Mouse (Mus musculus) lung, embryonic 14.5 days (tissue): Measurements from ENCODE around the gene Clcn3. TPM values are rescaled to one million over a fixed set of nuclear protein-coding genes. Genes with fewer than 3 reads are reported as not detected.
A peak's percentile ranks its signal among the peaks of the same experiment; 100 is the strongest.

ENCODE experiments used
- ATAC-seq: fragments of 200-750 bp; cut with Nextera tagmentation; 2 replicates; pipeline ENCODE4 v1.8.0; 2017; ENCODE audit warnings: mild to moderate bottlenecking, moderate TSS enrichment, moderate library complexity; ENCODE audit not compliant: insufficient read depth
- DNase-seq: peaks from one replicate; pipeline ENCODE4 v3.0.0-alpha.2; 2015
- H3K27ac ChIP-seq: fragments of 300-500 bp; sonication (generic); 2 replicates; pipeline ENCODE4 v1.5.1; 2014; ENCODE audit warnings: low read depth, mild to moderate bottlenecking, moderate library complexity
- H3K27me3 ChIP-seq: fragments of 300-500 bp; sonication (generic); 2 replicates; pipeline ENCODE4 v1.6.1; 2014; ENCODE audit warnings: low read length, control low read depth; ENCODE audit not compliant: insufficient read depth
- H3K36me3 ChIP-seq: fragments of 300-500 bp; sonication (generic); 2 replicates; pipeline ENCODE4 v1.6.1; 2014; ENCODE audit warnings: control low read depth; ENCODE audit not compliant: insufficient read depth
- H3K4me1 ChIP-seq: fragments of 300-500 bp; sonication (generic); 2 replicates; pipeline ENCODE4 v1.6.1; 2014; ENCODE audit warnings: antibody characterized with exemption, control low read depth; ENCODE audit not compliant: insufficient read depth
- H3K4me2 ChIP-seq: fragments of 300-500 bp; sonication (generic); 2 replicates; pipeline ENCODE4 v1.6.1; 2014; ENCODE audit warnings: mild to moderate bottlenecking
- H3K4me3 ChIP-seq: fragments of 300-500 bp; sonication (generic); 2 replicates; pipeline ENCODE4 v1.5.1; 2014; ENCODE audit warnings: low read depth, low read length
- H3K9ac ChIP-seq: fragments of 300-500 bp; sonication (generic); 2 replicates; pipeline ENCODE4 v1.6.1; 2014
- H3K9me3 ChIP-seq: fragments of 300-500 bp; sonication (generic); 2 replicates; pipeline ENCODE4 v1.6.1; 2016; ENCODE audit warnings: low read depth, low read length, control low read depth
- CTCF ChIP-seq: IDR thresholded peaks from 2 replicates; pipeline ENCODE4 v1.5.1; 2016; ENCODE audit warnings: antibody characterized with exemption, low read depth
- WGBS: fragments of 180-500 bp; shearing (Covaris S2); extraction: QIAGEN DNeasy Blood & Tissue Kit; methylation state at CpG from one replicate; pipeline ENCODE4 v1.1.7; 2014; 5-methylcytosine and 5-hydroxymethylcytosine counted together
- polyA plus RNA-seq: library from polyadenylated mRNA; unstranded; fragments of >200 nt; fragmentation: Nextera tagmentation; extraction: Ambion mirVana; gene quantifications from 2 replicates; pipeline ENCODE4 v1.2.1, GENCODE M21; 2014

Clcn3 gene
- polyA plus RNA-seq, 1 experiment from 2014 or later: 17.3 TPM

DNA sequence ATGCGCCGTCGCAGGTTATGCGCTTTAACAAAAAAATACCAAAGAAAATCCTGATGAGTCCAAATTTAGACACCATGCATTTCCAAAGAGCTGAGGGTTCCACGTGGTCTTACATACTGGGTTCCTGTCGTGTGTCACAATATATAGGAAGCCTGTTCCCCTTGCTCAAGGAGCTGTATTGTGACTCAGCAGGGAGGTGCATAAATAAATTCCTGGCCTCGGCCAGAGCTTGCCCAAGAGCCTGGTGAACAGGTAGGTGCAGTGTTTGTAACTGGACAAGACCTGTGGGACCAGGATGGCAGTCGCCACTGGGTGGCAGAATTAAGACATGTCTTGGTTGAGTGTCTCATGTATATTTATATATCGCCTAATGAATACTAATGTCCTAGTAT, 584 bp upstream of the Clcn3 start:
- H3K27me3 ChIP-seq: peaks cover 7% of the 10 kb centered on the region; the same call in 1 of the 2 replicates
- peak overlapping the region; percentile 55 for H3K9ac ChIP-seq
- WGBS: 9% methylated on average over 9 of the region's 9 CpGs
- TF ChIP-seq CTCF: peak; percentile 62
- peak overlapping the region; percentile 88 for H3K4me2 ChIP-seq
- peak overlapping the region; percentile 80 for H3K4me3 ChIP-seq
- peak; percentile 72 for DNase-seq
- peak overlapping the region; percentile 90 for H3K27ac ChIP-seq
- H3K36me3 ChIP-seq: no peaks in the 10 kb centered on the region
- H3K9me3 ChIP-seq: no peaks in the 10 kb centered on the region
- ATAC-seq: peak; percentile 62
- no peaks in the 10 kb centered on the region; the same call in 1 of the 2 replicates for H3K4me1 ChIP-seq

DNA sequence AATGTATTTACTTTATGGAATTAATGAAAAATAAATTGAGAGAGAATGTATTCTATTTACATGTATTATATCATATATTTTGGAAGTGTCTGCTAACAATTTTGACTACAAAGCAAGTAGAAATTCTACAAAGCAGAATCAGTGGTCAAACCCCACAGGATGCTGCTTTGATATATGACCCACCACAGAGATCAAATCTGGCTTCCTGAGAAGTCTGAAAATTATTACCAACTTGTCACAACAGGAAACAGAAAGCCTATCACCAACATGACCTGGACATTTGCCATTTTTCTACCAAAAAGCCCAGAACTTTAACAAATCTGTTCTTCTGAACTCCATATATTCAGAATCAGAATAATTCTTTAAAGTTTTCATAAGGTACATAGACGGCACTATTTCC, 1.7 kb downstream of the Clcn3 start:
- H3K27me3 ChIP-seq: peaks cover 7% of the 10 kb centered on the region; the same call in 1 of the 2 replicates
- no peak for TF ChIP-seq CTCF
- peak overlapping the region; percentile 80; the same call in 1 of the 2 replicates for H3K4me3 ChIP-seq
- no peak for ATAC-seq
- no peaks in the 10 kb centered on the region; the same call in 1 of the 2 replicates for H3K4me1 ChIP-seq
- H3K4me2 ChIP-seq: peak overlapping the region; percentile 88
- 8% methylated on average over 1 of the region's 1 CpGs for WGBS
- no peak for DNase-seq
- no peak overlapping the region for H3K9ac ChIP-seq
- H3K9me3 ChIP-seq: no peaks in the 10 kb centered on the region
- H3K27ac ChIP-seq: no peak overlapping the region
- H3K36me3 ChIP-seq: no peaks in the 10 kb centered on the region

- 71% methylated on average over 5 of the region's 5 CpGs for WGBS
- no peak overlapping the region for H3K4me3 ChIP-seq
- no peak for ATAC-seq
- no peak overlapping the region for H3K27ac ChIP-seq
- H3K27me3 ChIP-seq: peaks cover 7% of the 10 kb centered on the region; the same call in 1 of the 2 replicates
- H3K9me3 ChIP-seq: no peaks in the 10 kb centered on the region
- no peaks in the 10 kb centered on the region; the same call in 1 of the 2 replicates for H3K4me1 ChIP-seq
- no peak overlapping the region for H3K4me2 ChIP-seq
- DNase-seq: no peak
- H3K36me3 ChIP-seq: no peaks in the 10 kb centered on the region
- no peak overlapping the region for H3K9ac ChIP-seq
- TF ChIP-seq CTCF: no peak
Observed at GRCm38 (mm10) chr8:60978496-60978895, 4.6 kb downstream of the Clcn3 start.

DNA sequence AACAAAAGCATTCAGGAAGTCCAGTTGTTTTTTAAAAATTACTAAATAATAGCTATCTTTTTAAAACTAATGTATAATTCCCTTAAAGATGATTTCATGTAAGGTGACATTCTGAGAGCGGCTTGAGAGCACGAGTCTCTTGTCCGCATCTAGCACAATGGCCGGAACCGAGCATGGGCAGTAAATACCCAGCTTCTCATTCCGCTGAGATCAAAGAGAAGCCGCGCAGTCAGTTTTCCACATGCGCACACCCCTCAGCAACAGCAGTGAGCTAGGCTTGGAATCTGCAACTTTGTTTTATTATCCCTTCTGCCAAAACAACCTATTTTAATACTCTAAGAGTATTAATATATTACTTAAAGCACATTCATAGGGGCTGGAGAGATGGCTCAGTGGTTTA, 6.3 kb downstream of the Clcn3 start:
- no peaks in the 10 kb centered on the region for H3K9me3 ChIP-seq
- H3K27ac ChIP-seq: no peak overlapping the region
- H3K9ac ChIP-seq: no peak overlapping the region
- no peaks in the 10 kb centered on the region for H3K36me3 ChIP-seq
- no peak for TF ChIP-seq CTCF
- no peak overlapping the region for H3K4me3 ChIP-seq
- WGBS: 85% methylated on average over 9 of the region's 9 CpGs
- H3K27me3 ChIP-seq: no peaks in the 10 kb centered on the region
- DNase-seq (peak; percentile 13), ATAC-seq (no peak)
- H3K4me2 ChIP-seq: no peak overlapping the region
- H3K4me1 ChIP-seq: no peaks in the 10 kb centered on the region; the same call in 1 of the 2 replicates

DNA sequence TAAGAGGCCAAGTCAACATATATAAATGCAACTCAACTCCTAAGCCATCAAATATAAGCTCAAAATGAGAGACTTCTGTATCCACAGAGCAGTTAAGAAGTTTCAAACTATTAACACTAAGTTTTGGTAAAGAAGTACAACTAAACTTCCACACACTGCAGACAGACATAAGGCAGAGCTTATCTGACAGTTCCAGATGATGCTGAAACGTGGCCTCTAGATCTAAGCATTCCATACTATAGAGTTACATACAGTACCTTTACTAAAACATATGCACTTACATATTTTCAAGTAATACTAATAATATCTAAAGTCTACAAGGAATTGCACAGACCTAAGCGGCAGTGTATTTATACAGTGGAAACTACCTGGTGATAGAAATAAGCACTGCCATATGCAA, 8.3 kb downstream of the Clcn3 start:
- no peak overlapping the region for H3K9ac ChIP-seq
- no peaks in the 10 kb centered on the region for H3K4me1 ChIP-seq
- DNase-seq (no peak), ATAC-seq (no peak)
- H3K9me3 ChIP-seq: no peaks in the 10 kb centered on the region
- no peak overlapping the region for H3K4me2 ChIP-seq
- no peaks in the 10 kb centered on the region for H3K36me3 ChIP-seq
- no peak overlapping the region for H3K4me3 ChIP-seq
- no peaks in the 10 kb centered on the region for H3K27me3 ChIP-seq
- no peak overlapping the region for H3K27ac ChIP-seq
- TF ChIP-seq CTCF: no peak
- WGBS: 68% methylated on average over 2 of the region's 2 CpGs

GRCm38 (mm10) chr8:60973448-60973847, 9.7 kb downstream of the Clcn3 start:
- Histone ChIP-seq H3K4me1 (no peaks in the 10 kb centered on the region), H3K9ac (no peak overlapping the region), H3K27me3 (no peaks in the 10 kb centered on the region), H3K36me3 (no peaks in the 10 kb centered on the region), H3K27ac (no peak overlapping the region), H3K4me2 (no peak overlapping the region), H3K9me3 (no peaks in the 10 kb centered on the region), H3K4me3 (no peak overlapping the region)
- no peak for DNase-seq
- WGBS: 82% methylated on average over 2 of the region's 2 CpGs
- TF ChIP-seq CTCF: no peak
- ATAC-seq: no peak

DNA sequence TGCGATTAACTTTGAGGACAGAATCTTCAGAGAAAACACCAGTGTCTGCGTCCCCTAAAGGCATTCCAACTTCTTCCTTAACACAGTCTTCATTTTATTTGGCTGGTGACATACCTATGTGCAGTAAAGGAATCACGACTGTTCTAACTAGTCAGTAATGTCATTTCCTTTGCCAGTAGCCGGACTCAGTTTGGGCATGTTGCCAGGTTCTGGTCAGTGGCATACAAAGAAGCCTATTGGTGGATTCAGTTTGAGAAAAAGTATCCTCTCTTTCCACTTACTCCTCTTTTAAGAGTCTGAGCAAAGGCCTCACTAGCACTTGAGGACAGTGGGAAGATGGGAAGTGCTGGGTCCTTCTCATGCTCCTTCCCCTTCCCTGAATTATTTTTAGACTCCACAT, 11.3 kb downstream of the Clcn3 start:
- no peak for TF ChIP-seq CTCF
- H3K9me3 ChIP-seq: no peaks in the 10 kb centered on the region
- no peak overlapping the region for H3K4me2 ChIP-seq
- H3K27me3 ChIP-seq: no peaks in the 10 kb centered on the region
- no peak overlapping the region for H3K27ac ChIP-seq
- H3K36me3 ChIP-seq: no peaks in the 10 kb centered on the region
- DNase-seq (peak; percentile 75), ATAC-seq (no peak)
- H3K9ac ChIP-seq: no peak overlapping the region
- WGBS: 55% methylated on average over 4 of the region's 4 CpGs
- no peak overlapping the region for H3K4me3 ChIP-seq
- no peaks in the 10 kb centered on the region for H3K4me1 ChIP-seq

GRCm38 (mm10) chr8:60969091-60969490, 14.0 kb downstream of the Clcn3 start:
- Histone ChIP-seq H3K27me3 (no peaks in the 10 kb centered on the region), H3K27ac (no peak overlapping the region), H3K36me3 (no peaks in the 10 kb centered on the region), H3K4me3 (no peak overlapping the region), H3K9ac (no peak overlapping the region), H3K4me1 (0 out of 2 replicates have a peak, but pooled peaks cover 2% of the 10 kb centered on the region), H3K4me2 (no peak overlapping the region), H3K9me3 (no peaks in the 10 kb centered on the region)
- DNase-seq (no peak), ATAC-seq (no peak)
- WGBS: 43% methylated on average over 2 of the region's 2 CpGs
- TF ChIP-seq CTCF: no peak
